Mouse (Mus musculus): ENCODE measurements around the gene Fam216b.

Gene Fam216b

GRCm38 (mm10) chr14:78088907-78089306 lies at the start of gene Fam216b:
TSS of gene Fam216b (minus strand) at chr14:78089007.
- WGBS, result 80% methylated on average over 6 of the region's 6 CpGs

- 45% methylated on average over 5 of the region's 5 CpGs for WGBS
Observed at GRCm38 (mm10) chr14:78132368-78133052, 43.7 kb upstream of the Fam216b start.

GRCm38 (mm10) chr14:78126670-78127069 lies 37.9 kb upstream of the Fam216b start:
- 53% methylated on average over 3 of the region's 3 CpGs for WGBS

- WGBS, result 73% methylated on average over 3 of the region's 3 CpGs
Observed at GRCm38 (mm10) chr14:78120286-78120685, 31.5 kb upstream of the Fam216b start.

- WGBS, result 56% methylated on average over 10 of the region's 10 CpGs
Observed at GRCm38 (mm10) chr14:78119449-78120200, 30.8 kb upstream of the Fam216b start.

GRCm38 (mm10) chr14:78117671-78118070 lies 28.9 kb upstream of the Fam216b start:
- WGBS, result 60% methylated on average over 4 of the region's 4 CpGs

GRCm38 (mm10) chr14:78117268-78117667 lies 28.5 kb upstream of the Fam216b start:
- WGBS, result 54% methylated on average over 2 of the region's 2 CpGs

- WGBS, result 81% methylated on average over 3 of the region's 3 CpGs
Observed at GRCm38 (mm10) chr14:78112466-78112865, 23.7 kb upstream of the Fam216b start.

- WGBS, result 70% methylated on average over 3 of the region's 3 CpGs
Observed at GRCm38 (mm10) chr14:78110871-78111270, 22.1 kb upstream of the Fam216b start.

GRCm38 (mm10) chr14:78109419-78109818 lies 20.6 kb upstream of the Fam216b start:
- 49% methylated on average over 4 of the region's 4 CpGs for WGBS

- 85% methylated on average over 3 of the region's 3 CpGs for WGBS
Observed at GRCm38 (mm10) chr14:78108388-78108787, 19.6 kb upstream of the Fam216b start.

GRCm38 (mm10) chr14:78089591-78089990 lies 784 bp upstream of the Fam216b start:
- WGBS, result 54% methylated on average over 4 of the region's 4 CpGs

GRCm38 (mm10) chr14:78083465-78083864 lies 5.3 kb downstream of the Fam216b start:
- 50% methylated on average over 5 of the region's 5 CpGs for WGBS

GRCm38 (mm10) chr14:78077508-78077907 lies 11.3 kb downstream of the Fam216b start:
- WGBS, result 81% methylated on average over 2 of the region's 2 CpGs

- 58% methylated on average over 9 of the region's 9 CpGs for WGBS
Observed at GRCm38 (mm10) chr14:78065938-78066710, 22.7 kb downstream of the Fam216b start.

- 86% methylated on average over 11 of the region's 11 CpGs for WGBS
Observed at GRCm38 (mm10) chr14:78062484-78062883, 26.3 kb downstream of the Fam216b start.

- WGBS, result 89% methylated on average over 6 of the region's 6 CpGs
Observed at GRCm38 (mm10) chr14:78060609-78060951, 28.2 kb downstream of the Fam216b start.

GRCm38 (mm10) chr14:78059878-78060608 lies 28.8 kb downstream of the Fam216b start:
- WGBS, result 71% methylated on average over 9 of the region's 9 CpGs

- 86% methylated on average over 7 of the region's 7 CpGs for WGBS
Observed at GRCm38 (mm10) chr14:78057362-78057761, 31.4 kb downstream of the Fam216b start.

- 88% methylated on average over 3 of the region's 3 CpGs for WGBS
Observed at GRCm38 (mm10) chr14:78056371-78056770, 32.4 kb downstream of the Fam216b start.

GRCm38 (mm10) chr14:78048674-78049073 lies 40.1 kb downstream of the Fam216b start:
- WGBS, result 88% methylated on average over 4 of the region's 4 CpGs

GRCm38 (mm10) chr14:78048258-78048657 lies 40.5 kb downstream of the Fam216b start:
- WGBS, result 97% methylated on average over 3 of the region's 3 CpGs

All from cerebral cortex, adult 2 months (tissue).